18 mouse cellular contexts compared by ENCODE assay signal in genomic region chr19:55732499-55732898, GRCm38 (mm10). TPM values are rescaled to one million over a fixed set of nuclear protein-coding genes. Genes with fewer than 3 reads are reported as not detected.
DNase-seq lines count a peak whose midpoint lies in the region; ATAC-seq and TF ChIP-seq lines count a peak whose summit lies in the region.
"Had no signal": no experiment of that assay in that cellular context is flagged by ENCODE, and none has a peak within 500 bp of the region (broad histone marks: within the 10 kb centered on the region; RNA-seq: fewer than 3 reads in every experiment).

No protein-coding gene starts in this region.

- no peak for TF ChIP-seq CTCF in kidney, postnatal 0 days (IDR thresholded peaks at IDR 0.05; ENCODE audit: low read depth)

- no peak overlapping the region for H3K4me3 ChIP-seq in kidney, postnatal 0 days (replicated peaks; ENCODE audit: low read depth, low read length)
- no peak overlapping the region for H3K4me3 ChIP-seq in limb, embryonic 14.5 days (replicated peaks; ENCODE audit: low read length)
- no peak overlapping the region for H3K4me3 ChIP-seq in stomach, embryonic 14.5 days (ENCODE audit: low read depth, low read length)
- H3K4me3 ChIP-seq: embryonic facial prominence, embryonic 15.5 days; forebrain, embryonic 13.5 days; gastrocnemius, adult 2 months; heart, embryonic 13.5 days; hindbrain, embryonic 12.5 days; layer of hippocampus, adult 2 months; neural tube, embryonic 13.5 days had no signal

- no peak overlapping the region for H3K9ac ChIP-seq in kidney, postnatal 0 days (ENCODE audit: low read depth, low read length)
- H3K9ac ChIP-seq in limb, embryonic 14.5 days (ENCODE audit: low read depth, low read length, severe bottlenecking): no peak overlapping the region
- H3K9ac ChIP-seq in stomach, embryonic 14.5 days (replicated peaks; ENCODE audit: low read depth, low read length): no peak overlapping the region
- H3K9ac ChIP-seq: embryonic facial prominence, embryonic 15.5 days; forebrain, embryonic 13.5 days; heart, embryonic 13.5 days; hindbrain, embryonic 12.5 days; neural tube, embryonic 13.5 days had no signal

- 53% methylated on average over 6 of the region's 6 CpGs for WGBS in kidney, postnatal 0 days
- 36% methylated on average over 6 of the region's 6 CpGs for WGBS in limb, embryonic 14.5 days
- 49% methylated on average over 6 of the region's 6 CpGs for WGBS in stomach, embryonic 14.5 days

- no peaks in the 10 kb centered on the region for H3K36me3 ChIP-seq in kidney, postnatal 0 days (ENCODE audit: insufficient read depth, low read length)
- no peaks in the 10 kb centered on the region for H3K36me3 ChIP-seq in limb, embryonic 14.5 days (ENCODE audit: control insufficient read depth, insufficient read depth, low read length)
- no peaks in the 10 kb centered on the region for H3K36me3 ChIP-seq in stomach, embryonic 14.5 days (ENCODE audit: control insufficient read depth, insufficient read depth, low read length)
- H3K36me3 ChIP-seq: embryonic facial prominence, embryonic 15.5 days; heart, embryonic 13.5 days; hindbrain, embryonic 12.5 days; neural tube, embryonic 13.5 days had no signal

- TF ChIP-seq POLR2A in limb, embryonic 14.5 days (IDR thresholded peaks at IDR 0.05; ENCODE audit: borderline replicate concordance, extremely low read depth, insufficient read depth, insufficient read length): no peak

- no peak for DNase-seq in kidney, postnatal 0 days (ENCODE audit: low spot score)
- no peak for DNase-seq in kidney, postnatal 14 days
- peak; percentile 40 for DNase-seq in c-Kit-positive CD71-positive TER-119-negative erythroid progenitor cells, embryonic 14.5 days (ENCODE audit: low read depth)
- no peak for DNase-seq in limb, embryonic 14.5 days (ENCODE audit: low spot score)
- DNase-seq in spleen, adult 18-20 months: no peak
- DNase-seq in cerebellum, adult 8-10 months: no peak
- no peak for DNase-seq in right cerebral cortex, postnatal 10 days (ENCODE audit: low spot score in 2 of 2)
- DNase-seq: cerebellum, adult 9-10 months; gastrocnemius, adult 2 months; kidney, adult 8-10 months; thymus, postnatal 25 days had no signal

- no peaks in the 10 kb centered on the region for H3K27me3 ChIP-seq in kidney, postnatal 0 days (ENCODE audit: insufficient read depth, low read length)
- no peaks in the 10 kb centered on the region for H3K27me3 ChIP-seq in limb, embryonic 14.5 days (ENCODE audit: control insufficient read depth, insufficient read depth, low read length)
- no peaks in the 10 kb centered on the region for H3K27me3 ChIP-seq in stomach, embryonic 14.5 days (ENCODE audit: control insufficient read depth, insufficient read depth, low read length)
- H3K27me3 ChIP-seq: embryonic facial prominence, embryonic 15.5 days; forebrain, embryonic 13.5 days; heart, embryonic 13.5 days had no signal

- peaks cover 4% of the 10 kb centered on the region; the same call in 1 of the 2 replicates for H3K4me1 ChIP-seq in kidney, postnatal 0 days (replicated peaks; ENCODE audit: insufficient read depth, low read length)
- peaks cover 4% of the 10 kb centered on the region; the same call in 1 of the 2 replicates for H3K4me1 ChIP-seq in limb, embryonic 14.5 days (ENCODE audit: control insufficient read depth, insufficient read depth, low read length)
- H3K4me1 ChIP-seq in stomach, embryonic 14.5 days (ENCODE audit: control insufficient read depth, insufficient read depth, low read length): no peaks in the 10 kb centered on the region
- H3K4me1 ChIP-seq: forebrain, embryonic 13.5 days; neural tube, embryonic 13.5 days had no signal

- ATAC-seq in kidney, postnatal 0 days (replicated peaks; ENCODE audit: low FRiP score, low read depth): no peak
- 0 out of 2 replicates have a peak, but pooled peaks have one; percentile 30 for ATAC-seq in limb, embryonic 14.5 days (ENCODE audit: low FRiP score, low read depth)
- ATAC-seq in stomach, embryonic 14.5 days (ENCODE audit: insufficient number of reproducible peaks, insufficient read depth, low FRiP score, low read depth): no peak
- ATAC-seq: forebrain, embryonic 13.5 days had no signal

- peak overlapping the region; percentile 37; the same call in 1 of the 2 replicates for H3K27ac ChIP-seq in kidney, postnatal 0 days
- H3K27ac ChIP-seq in limb, embryonic 14.5 days (replicated peaks; ENCODE audit: low read depth, low read length): no peak overlapping the region
- H3K27ac ChIP-seq in stomach, embryonic 14.5 days (ENCODE audit: low read length): peak overlapping the region; percentile 39; the same call in 1 of the 2 replicates
- H3K27ac ChIP-seq: embryonic facial prominence, embryonic 15.5 days; forebrain, embryonic 13.5 days; gastrocnemius, adult 2 months; heart, embryonic 13.5 days; hindbrain, embryonic 12.5 days; layer of hippocampus, adult 2 months; neural tube, embryonic 13.5 days had no signal

- no peak overlapping the region for H3K4me2 ChIP-seq in kidney, postnatal 0 days (ENCODE audit: low read length)
- no peak overlapping the region for H3K4me2 ChIP-seq in limb, embryonic 14.5 days (replicated peaks; ENCODE audit: low read depth, low read length, severe bottlenecking)
- no peak overlapping the region for H3K4me2 ChIP-seq in stomach, embryonic 14.5 days (replicated peaks; ENCODE audit: low read depth, low read length)
- H3K4me2 ChIP-seq: embryonic facial prominence, embryonic 15.5 days; forebrain, embryonic 13.5 days; heart, embryonic 13.5 days; hindbrain, embryonic 12.5 days; neural tube, embryonic 13.5 days had no signal

- no peaks in the 10 kb centered on the region for H3K9me3 ChIP-seq in kidney, postnatal 0 days (replicated peaks; ENCODE audit: low read length)
- no peaks in the 10 kb centered on the region for H3K9me3 ChIP-seq in limb, embryonic 14.5 days (ENCODE audit: control insufficient read depth, low read length)
- H3K9me3 ChIP-seq in stomach, embryonic 14.5 days (ENCODE audit: control insufficient read depth, low read depth, low read length): no peaks in the 10 kb centered on the region
- H3K9me3 ChIP-seq: embryonic facial prominence, embryonic 15.5 days; forebrain, embryonic 13.5 days; heart, embryonic 13.5 days; hindbrain, embryonic 12.5 days; neural tube, embryonic 13.5 days had no signal

RNA-seq across cellular contexts. Expression of gene Tcf7l2, which starts 9.1 kb away (rescaled TPM):
- polyA plus RNA-seq in kidney, postnatal 0 days (2015; fragmentation: Nextera tagmentation; extraction: Ambion mirVana): 53.4 and 55.1 TPM in 2 replicates
- 51.6 and 64.4 TPM in 2 replicates for polyA plus RNA-seq in limb, embryonic 14.5 days (2012; rRNA removed)
- polyA plus RNA-seq in limb, embryonic 14.5 days (2014; fragmentation: Nextera tagmentation; extraction: Ambion mirVana): 134 and 151 TPM in 2 replicates
- polyA plus RNA-seq in stomach, embryonic 14.5 days (2014; fragmentation: Nextera tagmentation; extraction: Ambion mirVana): 143 and 151 TPM in 2 replicates
